Mouse (Mus musculus) macrophage (primary cell): ENCODE measurements at regions not wholly inside any gene's neighbourhood (a gene's known extent, or its start where the extent isn't known, plus 50 kb on each side); places are given as distances from the start of the nearest gene placed in this dataset.
"Not testable (repeated sequence)": the region's sequence is repeated elsewhere in the genome, so short reads cannot be mapped to it uniquely, and the experiment has no call there.

Experiments
- H3K27ac ChIP-seq: fragments of 350-480 bp; formaldehyde crosslinking; 2 replicates; pipeline ENCODE4 v1.9.0; 2021
- H3K36me3 ChIP-seq: fragments of 350-480 bp; formaldehyde crosslinking; 2 replicates; pipeline ENCODE4 v1.9.0; 2021; ENCODE audit errors: inconsistent target
- H3K4me3 ChIP-seq: fragments of 350-480 bp; formaldehyde crosslinking; 2 replicates; pipeline ENCODE4 v1.9.0; 2021; ENCODE audit errors: inconsistent target
- H3K79me2 ChIP-seq: fragments of 350-480 bp; formaldehyde crosslinking; 2 replicates; pipeline ENCODE4 v1.9.0; 2021; ENCODE audit errors: inconsistent target
- WGBS: methylation state at CpG from one replicate; pipeline ENCODE4 v1.1.7; 2026; ENCODE audit warnings: inconsistent platforms; ENCODE audit not compliant: missing documents; 5-methylcytosine and 5-hydroxymethylcytosine counted together

DNA sequence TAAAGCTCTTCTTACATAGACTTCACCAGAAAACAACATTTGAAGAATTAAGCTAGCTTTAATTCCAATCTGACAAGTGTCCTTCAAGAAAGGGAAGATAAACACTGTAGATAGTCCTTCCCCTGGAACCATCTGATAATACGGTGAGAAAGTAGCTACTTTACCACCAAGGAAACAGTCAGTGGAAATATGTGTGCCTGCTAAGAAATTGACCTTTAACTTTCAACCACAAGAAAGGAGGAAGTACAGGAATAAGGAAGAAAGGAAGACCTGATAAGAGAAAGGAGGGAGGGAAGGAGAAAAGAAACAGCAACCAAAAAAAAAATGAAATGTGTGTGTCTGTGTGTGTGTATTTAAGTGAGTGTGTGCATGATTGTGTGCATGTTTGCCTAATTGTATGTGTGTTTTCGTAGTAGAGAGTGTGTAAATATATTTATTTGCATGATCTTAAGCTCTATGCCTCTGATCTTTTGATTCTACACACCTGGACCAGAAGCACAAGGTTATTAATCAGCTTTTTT is 831.3 kb downstream of the Pla2g4a start:
- H3K79me2 ChIP-seq: no peaks in the 10 kb centered on the region
- no peak overlapping the region for H3K4me3 ChIP-seq
- WGBS: 20% methylated on average over 2 of the region's 2 CpGs
- H3K36me3 ChIP-seq: no peaks in the 10 kb centered on the region
- no peak overlapping the region for H3K27ac ChIP-seq

GRCm38 (mm10) chr1:149129138-149129537 is 832.0 kb downstream of the Pla2g4a start:
- Histone ChIP-seq H3K79me2 (no peaks in the 10 kb centered on the region), H3K36me3 (no peaks in the 10 kb centered on the region), H3K4me3 (no peak overlapping the region), H3K27ac (no peak overlapping the region)

GRCm38 (mm10) chr1:149127709-149128108 is 833.4 kb downstream of the Pla2g4a start:
- H3K4me3 ChIP-seq: no peak overlapping the region
- no peaks in the 10 kb centered on the region for H3K79me2 ChIP-seq
- H3K27ac ChIP-seq: no peak overlapping the region
- no peaks in the 10 kb centered on the region for H3K36me3 ChIP-seq
- WGBS: 22% methylated on average over 1 of the region's 1 CpGs

GRCm38 (mm10) chr1:149103396-149103795 is 857.7 kb downstream of the Pla2g4a start:
- Histone ChIP-seq H3K27ac (no peak overlapping the region), H3K79me2 (no peaks in the 10 kb centered on the region), H3K36me3 (no peaks in the 10 kb centered on the region), H3K4me3 (no peak overlapping the region)
- WGBS: 63% methylated on average over 2 of the region's 2 CpGs

GRCm38 (mm10) chr1:149097426-149097825 is 863.7 kb downstream of the Pla2g4a start:
- Histone ChIP-seq H3K4me3 (no peak overlapping the region), H3K27ac (no peak overlapping the region), H3K79me2 (no peaks in the 10 kb centered on the region), H3K36me3 (no peaks in the 10 kb centered on the region)
- 89% methylated on average over 1 of the region's 1 CpGs for WGBS

GRCm38 (mm10) chr1:149074681-149075080 is 886.4 kb downstream of the Pla2g4a start:
- H3K36me3 ChIP-seq: no peaks in the 10 kb centered on the region
- no peaks in the 10 kb centered on the region for H3K79me2 ChIP-seq
- WGBS: 92% methylated on average over 1 of the region's 1 CpGs

DNA sequence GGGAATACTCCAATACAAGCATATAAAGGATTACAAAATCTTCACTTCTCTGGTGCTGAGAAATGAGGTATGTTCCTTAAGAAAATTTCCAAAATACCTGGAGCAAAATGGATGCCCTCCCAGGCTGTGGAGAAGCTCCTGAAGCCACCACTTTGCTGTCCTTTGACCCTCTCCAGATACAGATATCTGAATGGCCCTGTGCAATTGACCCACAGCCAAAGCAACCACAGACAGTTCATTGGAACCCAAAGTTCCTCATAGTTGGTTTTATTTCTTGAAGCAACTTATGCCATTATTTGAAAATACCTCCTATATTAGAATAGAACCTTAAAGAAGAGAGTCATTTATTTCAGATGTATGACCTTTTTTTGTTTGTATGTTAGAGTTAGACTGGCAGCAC is 891.5 kb downstream of the Pla2g4a start:
- Histone ChIP-seq H3K36me3 (no peaks in the 10 kb centered on the region), H3K79me2 (no peaks in the 10 kb centered on the region), H3K27ac (no peak overlapping the region), H3K4me3 (no peak overlapping the region)

More at GRCm38 (mm10) chr1:149074681-149075080, 886.4 kb downstream of the Pla2g4a start:
- no peak overlapping the region for H3K27ac ChIP-seq
- H3K4me3 ChIP-seq: no peak overlapping the region

GRCm38 (mm10) chr1:149063011-149063410 is 898.1 kb downstream of the Pla2g4a start:
- H3K27ac ChIP-seq, H3K4me3 ChIP-seq, H3K79me2 ChIP-seq, H3K36me3 ChIP-seq: not testable (repeated sequence)
- 69% methylated on average over 3 of the region's 3 CpGs for WGBS

DNA sequence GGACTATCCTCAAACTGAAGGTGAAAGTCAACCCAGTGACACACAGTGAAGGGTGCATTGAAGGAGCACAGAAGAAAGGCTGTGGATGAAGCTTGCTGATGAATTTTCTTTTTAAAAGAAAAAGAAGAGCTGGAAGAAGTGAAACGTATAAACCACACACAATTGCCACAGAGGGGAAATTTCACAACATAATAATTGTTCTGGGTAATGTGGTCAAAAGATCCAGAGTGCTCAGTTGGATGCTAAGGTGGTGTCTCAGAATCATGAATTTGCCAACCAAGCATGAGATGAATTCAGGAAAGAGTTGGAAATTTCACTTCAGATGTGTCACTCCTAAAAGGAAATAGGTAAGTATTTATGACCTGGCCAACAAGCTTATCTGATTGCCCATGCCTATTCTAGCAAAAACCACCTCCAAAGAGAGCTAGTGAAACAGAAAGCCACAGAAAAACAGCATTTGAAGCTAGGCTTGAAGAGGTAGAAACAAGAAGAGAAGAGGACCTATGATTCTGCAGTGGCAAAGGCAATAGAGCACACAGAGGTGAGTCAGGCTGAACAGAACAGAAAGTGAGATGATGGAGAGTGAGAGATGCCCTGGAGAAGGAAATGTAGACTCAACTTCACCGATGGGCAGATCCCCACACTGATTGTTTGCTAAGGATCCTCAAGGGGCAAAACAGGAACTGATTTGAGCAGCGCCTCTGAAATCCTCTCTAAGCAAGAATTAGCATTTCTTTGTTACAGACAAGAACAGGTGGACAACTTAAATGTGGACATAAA is 922.7 kb downstream of the Pla2g4a start:
- Histone ChIP-seq H3K36me3 (no peaks in the 10 kb centered on the region), H3K4me3 (no peak overlapping the region), H3K79me2 (no peaks in the 10 kb centered on the region), H3K27ac (no peak overlapping the region)
- WGBS: 16% methylated on average over 3 of the region's 3 CpGs

DNA sequence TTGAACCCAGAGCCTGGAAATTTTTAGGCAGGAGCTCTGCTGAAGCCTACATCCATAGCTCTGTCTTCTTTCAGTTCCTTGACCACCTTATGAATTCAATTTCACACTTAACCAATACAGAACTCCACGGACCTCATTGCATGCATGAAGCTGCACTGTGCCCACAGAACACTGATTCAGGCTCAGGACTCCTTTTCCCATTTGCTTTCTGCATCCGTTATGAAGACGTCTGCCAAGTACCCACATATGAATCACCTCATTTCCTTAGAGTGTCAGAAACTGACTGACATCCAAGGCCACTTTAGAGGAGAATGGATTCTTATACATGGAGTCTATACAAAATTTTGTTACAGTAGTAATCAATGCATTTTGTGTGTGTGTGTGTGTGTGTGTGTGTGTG is 932.8 kb downstream of the Pla2g4a start:
- no peaks in the 10 kb centered on the region for H3K36me3 ChIP-seq
- H3K79me2 ChIP-seq: no peaks in the 10 kb centered on the region
- H3K27ac ChIP-seq: no peak overlapping the region
- no peak overlapping the region for H3K4me3 ChIP-seq
- 93% methylated on average over 3 of the region's 3 CpGs for WGBS

GRCm38 (mm10) chr1:149021734-149022133 is 939.4 kb downstream of the Pla2g4a start:
- H3K4me3 ChIP-seq: no peak overlapping the region
- H3K36me3 ChIP-seq: no peaks in the 10 kb centered on the region
- no peaks in the 10 kb centered on the region for H3K79me2 ChIP-seq
- H3K27ac ChIP-seq: no peak overlapping the region

- 100% methylated on average over 1 of the region's 1 CpGs for WGBS
- Histone ChIP-seq H3K36me3 (no peaks in the 10 kb centered on the region), H3K27ac (no peak overlapping the region), H3K79me2 (no peaks in the 10 kb centered on the region), H3K4me3 (no peak overlapping the region)
Observed at GRCm38 (mm10) chr1:149021273-149021672, 939.8 kb downstream of the Pla2g4a start.

DNA sequence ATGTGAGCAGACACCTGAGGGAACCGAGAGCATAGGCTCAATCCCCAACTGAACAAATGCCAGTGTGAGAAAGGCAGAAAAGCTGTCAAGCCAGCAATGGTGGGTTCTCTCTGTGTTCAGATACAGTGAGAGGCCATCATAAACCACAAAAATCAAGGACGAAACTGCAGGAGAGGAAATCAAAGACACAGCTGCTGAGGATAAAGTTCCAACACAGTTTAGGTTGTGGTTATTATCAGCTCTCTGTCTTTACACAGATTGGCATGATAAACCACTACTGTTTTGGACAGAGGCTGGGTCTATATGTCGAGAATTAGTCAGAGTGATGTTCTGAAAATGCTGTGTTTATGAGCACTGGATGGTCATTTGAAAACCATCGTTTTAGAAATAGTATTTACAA is 946.5 kb downstream of the Pla2g4a start:
- no peaks in the 10 kb centered on the region for H3K79me2 ChIP-seq
- WGBS: 33% methylated on average over 4 of the region's 4 CpGs
- no peak overlapping the region for H3K27ac ChIP-seq
- H3K4me3 ChIP-seq: no peak overlapping the region
- no peaks in the 10 kb centered on the region for H3K36me3 ChIP-seq

DNA sequence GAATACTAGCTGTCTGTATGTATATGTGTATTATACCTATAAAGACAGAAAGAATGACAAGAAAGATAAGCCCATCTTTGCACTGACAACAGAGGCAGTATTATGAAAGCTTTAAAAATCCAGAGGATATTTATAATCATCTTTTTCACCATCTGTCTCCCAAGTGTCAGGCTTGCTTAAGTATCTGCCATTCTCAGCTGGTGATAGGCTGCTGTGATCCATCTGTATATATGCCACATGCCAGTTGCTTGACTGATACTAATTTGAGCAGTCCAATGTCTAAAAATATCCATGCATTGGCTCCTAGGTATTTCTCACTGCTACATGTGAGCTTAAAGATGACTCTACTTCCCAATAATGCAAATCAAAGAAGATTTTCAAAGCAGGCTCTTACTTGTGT is 950.3 kb downstream of the Pla2g4a start:
- no peaks in the 10 kb centered on the region for H3K36me3 ChIP-seq
- H3K27ac ChIP-seq: no peak overlapping the region
- no peaks in the 10 kb centered on the region for H3K79me2 ChIP-seq
- H3K4me3 ChIP-seq: no peak overlapping the region

DNA sequence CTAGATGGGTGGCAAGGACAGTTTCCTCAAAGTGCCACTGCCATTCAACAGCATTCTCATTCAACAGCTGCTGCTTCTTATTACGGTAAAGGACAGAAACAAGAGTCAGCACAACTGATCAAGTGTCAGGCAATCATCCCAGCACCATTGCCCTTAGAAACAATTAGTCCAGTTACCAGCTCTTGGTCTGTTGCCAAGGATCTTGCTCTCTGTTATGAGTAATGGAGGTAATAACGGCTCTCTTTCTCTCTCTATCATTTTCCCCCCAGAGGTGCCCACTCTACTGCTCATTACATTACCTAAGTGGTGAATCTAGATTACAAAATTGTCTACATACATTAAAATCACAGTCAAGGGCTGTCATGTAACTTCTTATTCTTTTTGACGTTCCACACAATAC is 961.0 kb downstream of the Pla2g4a start:
- WGBS: 88% methylated on average over 3 of the region's 3 CpGs
- no peak overlapping the region for H3K4me3 ChIP-seq
- no peak overlapping the region for H3K27ac ChIP-seq
- no peaks in the 10 kb centered on the region for H3K36me3 ChIP-seq
- no peaks in the 10 kb centered on the region for H3K79me2 ChIP-seq

DNA sequence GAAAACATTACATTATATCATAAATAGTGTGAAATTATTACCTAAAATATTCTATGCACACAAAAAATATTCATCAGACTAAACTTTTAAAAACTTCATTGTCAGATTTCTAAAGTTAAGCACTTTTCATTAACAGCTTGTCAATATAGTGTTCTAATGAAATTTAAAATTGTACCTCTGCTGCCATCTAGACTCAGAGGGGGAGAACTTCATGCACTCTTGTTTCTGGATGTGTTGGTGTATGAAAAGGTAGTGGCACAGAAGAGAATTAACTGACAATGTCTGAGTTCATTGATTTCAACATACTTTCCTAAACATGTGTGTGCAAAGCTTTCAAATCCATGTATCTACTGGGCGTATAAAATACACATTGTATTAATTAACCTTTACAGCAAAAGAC is 967.5 kb downstream of the Pla2g4a start:
- Histone ChIP-seq H3K79me2 (no peaks in the 10 kb centered on the region), H3K4me3 (no peak overlapping the region), H3K36me3 (no peaks in the 10 kb centered on the region), H3K27ac (no peak overlapping the region)
- 80% methylated on average over 1 of the region's 1 CpGs for WGBS
